Mouse (Mus musculus): ENCODE data around the gene Stra6. TPM values are rescaled to one million over a fixed set of nuclear protein-coding genes. Genes with fewer than 3 reads are reported as not detected.

The Stra6 gene
- total RNA-seq, 2 experiments from 2014 or later: 11.4 to 13.3 TPM

- peak in 1 of 2 experiments; percentile 61 for DNase-seq
These were observed 111.2 kb downstream of the Stra6 start for GRCm38 (mm10) chr9:58174818-58175251.

- no peak for DNase-seq
These were observed 112.3 kb downstream of the Stra6 start for GRCm38 (mm10) chr9:58175745-58176487.

- no peak for DNase-seq
These were observed 113.6 kb downstream of the Stra6 start for GRCm38 (mm10) chr9:58177165-58177564.

GRCm38 (mm10) chr9:58179390-58179789 lies 115.8 kb downstream of the Stra6 start:
- DNase-seq: no peak

- no peak for DNase-seq
These were observed 120.9 kb downstream of the Stra6 start for GRCm38 (mm10) chr9:58184456-58184855.

GRCm38 (mm10) chr9:58194222-58194621 lies 130.6 kb downstream of the Stra6 start:
- no peak for DNase-seq

- DNase-seq: no peak
These were observed 132.1 kb downstream of the Stra6 start for GRCm38 (mm10) chr9:58195671-58196070.

GRCm38 (mm10) chr9:58196141-58196540 lies 132.6 kb downstream of the Stra6 start:
- DNase-seq: no peak

- DNase-seq: no peak
These were observed 133.3 kb downstream of the Stra6 start for GRCm38 (mm10) chr9:58196610-58197567.

GRCm38 (mm10) chr9:58197781-58198701 lies 134.5 kb downstream of the Stra6 start:
- peak; percentile 59 to 63 for DNase-seq

- no peak for DNase-seq
These were observed 135.3 kb downstream of the Stra6 start for GRCm38 (mm10) chr9:58198801-58199371.

- no peak for DNase-seq
These were observed 136.0 kb downstream of the Stra6 start for GRCm38 (mm10) chr9:58199381-58200269.

- no peak for DNase-seq
These were observed 136.9 kb downstream of the Stra6 start for GRCm38 (mm10) chr9:58200270-58201090.

- peak; percentile 45 to 50 for DNase-seq
These were observed 137.7 kb downstream of the Stra6 start for GRCm38 (mm10) chr9:58201091-58201842.

GRCm38 (mm10) chr9:58201861-58202549 lies 138.4 kb downstream of the Stra6 start:
- DNase-seq: peak; percentile 56 to 66

- DNase-seq: no peak
These were observed 139.3 kb downstream of the Stra6 start for GRCm38 (mm10) chr9:58202676-58203453.

Data from layer of hippocampus, postnatal 36 days (tissue).